Mouse (Mus musculus): ENCODE measurements around the gene Pira2.
"Not testable (repeated sequence)": the region's sequence is repeated elsewhere in the genome, so short reads cannot be mapped to it uniquely, and the experiment has no call there.

The Pira2 gene

DNA sequence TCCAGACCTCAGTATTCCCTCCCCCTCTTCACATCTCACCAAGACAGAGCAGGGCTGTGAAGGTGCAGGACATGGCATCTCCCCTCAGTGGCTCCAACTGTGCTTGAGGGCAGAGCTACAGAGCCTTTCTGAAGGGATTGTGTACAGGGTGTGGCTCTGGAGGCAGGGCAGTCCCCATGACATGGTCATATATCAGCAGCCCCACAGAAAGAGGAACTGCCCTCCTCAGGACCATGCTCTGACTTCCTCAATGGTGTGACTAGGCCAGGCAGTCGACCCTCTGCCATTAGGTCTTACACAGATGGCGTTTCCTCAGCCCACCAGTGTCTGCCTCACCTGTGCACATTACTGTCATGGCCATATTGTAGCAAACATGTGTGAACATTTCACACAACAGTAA lies at the start of gene Pira2:
TSS of gene Pira2 (minus strand) at position 101 of the 400 bp plus-strand sequence.
- DNase-seq (ENCODE audit: low read depth): not testable (repeated sequence)

DNA sequence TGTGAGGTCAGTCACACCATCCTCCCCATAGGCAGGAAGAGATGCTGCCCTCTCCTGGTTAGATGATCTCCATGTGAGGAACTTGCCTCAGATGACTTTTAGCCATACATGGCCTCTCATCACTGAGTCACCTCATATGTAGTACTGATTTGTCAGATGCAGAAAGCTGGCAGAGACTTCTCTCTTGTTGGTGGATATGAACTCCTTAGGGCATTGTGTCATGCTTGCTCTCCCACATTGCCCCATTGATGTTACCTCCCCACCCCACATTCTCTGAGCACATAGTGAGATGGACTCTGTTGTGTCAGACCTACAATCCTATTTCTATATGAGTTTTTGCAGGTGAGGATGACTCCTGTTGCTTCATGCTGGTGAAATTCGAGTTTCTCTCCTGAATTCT lies 30.2 kb upstream of the Pira2 start:
- DNase-seq (ENCODE audit: low read depth): not testable (repeated sequence)

DNA sequence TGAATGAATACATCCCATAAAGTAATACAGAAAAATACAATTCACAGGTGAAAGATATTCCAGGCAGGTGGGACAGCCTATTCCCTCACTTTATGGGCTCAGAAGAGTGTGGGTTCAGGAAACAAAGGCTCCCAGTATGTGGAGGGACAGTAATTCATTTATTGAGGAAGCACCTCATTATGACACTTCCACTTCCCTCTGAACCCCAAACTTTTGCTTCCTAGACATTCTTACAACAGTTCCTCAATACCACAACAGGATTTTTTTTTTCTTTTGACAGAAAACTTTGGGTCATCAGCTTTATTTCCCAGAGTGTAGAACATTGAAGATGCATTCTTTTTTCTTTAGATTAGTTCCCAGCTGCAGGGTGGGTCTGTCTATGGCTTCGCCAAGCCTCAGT lies 7.0 kb downstream of the Pira2 start:
- DNase-seq (ENCODE audit: low read depth): not testable (repeated sequence)

DNA sequence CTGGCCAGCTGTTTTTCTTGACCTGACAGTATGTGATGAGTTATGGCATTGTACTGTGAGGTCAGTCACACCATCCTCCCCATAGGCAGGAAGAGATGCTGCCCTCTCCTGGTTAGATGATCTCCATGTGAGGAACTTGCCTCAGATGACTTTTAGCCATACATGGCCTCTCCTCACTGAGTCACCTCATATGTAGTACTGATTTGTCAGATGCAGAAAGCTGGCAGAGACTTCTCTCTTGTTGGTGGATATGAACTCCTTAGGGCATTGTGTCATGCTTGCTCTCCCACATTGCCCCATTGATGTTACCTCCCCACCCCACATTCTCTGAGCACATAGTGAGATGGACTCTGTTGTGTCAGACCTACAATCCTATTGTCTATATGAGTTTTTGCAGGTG lies 14.2 kb downstream of the Pira2 start:
- not testable (repeated sequence) for DNase-seq (ENCODE audit: low read depth)

DNA sequence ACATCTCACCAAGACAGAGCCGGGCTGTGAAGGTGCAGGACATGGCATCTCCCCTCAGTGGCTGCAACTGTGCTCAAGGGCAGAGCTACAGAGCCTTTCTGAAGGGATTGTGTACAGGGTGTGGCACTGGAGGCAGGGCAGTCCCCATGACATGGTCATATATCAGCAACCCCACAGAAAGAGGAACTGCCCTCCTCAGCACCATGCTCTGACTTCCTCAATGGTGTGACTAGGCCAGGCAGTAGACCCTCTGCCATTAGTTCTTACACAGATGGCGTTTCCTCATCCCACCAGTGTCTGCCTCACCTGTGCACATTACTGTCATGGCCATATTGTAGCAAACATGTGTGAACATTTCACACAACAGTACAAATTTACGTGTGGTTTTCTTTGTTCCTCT lies 19.3 kb downstream of the Pira2 start, which contains the start of gene Gm15448:
TSS of gene Gm15448 (minus strand) at position 89 of the 400 bp plus-strand sequence.
- DNase-seq (ENCODE audit: low read depth): not testable (repeated sequence)

DNA sequence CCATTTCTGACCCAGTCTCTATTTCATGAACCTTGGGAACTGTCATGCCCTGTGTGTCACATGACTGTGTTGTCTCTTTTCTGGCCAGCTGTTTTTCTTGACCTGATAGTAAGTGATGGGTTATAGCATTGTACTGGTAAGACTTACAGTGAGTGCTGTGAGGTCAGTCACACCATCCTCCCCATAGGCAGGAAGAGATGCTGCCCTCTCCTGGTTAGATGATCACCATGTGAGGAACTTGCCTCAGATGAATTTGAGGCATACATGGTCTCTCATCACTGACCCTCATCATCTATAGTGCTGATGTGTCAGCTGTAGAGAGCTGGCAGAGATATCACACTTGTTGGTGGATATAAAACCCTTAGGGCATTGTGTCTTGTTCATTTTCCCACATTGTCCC lies 32.9 kb downstream of the Pira2 start:
- DNase-seq (ENCODE audit: low read depth): not testable (repeated sequence)

DNA sequence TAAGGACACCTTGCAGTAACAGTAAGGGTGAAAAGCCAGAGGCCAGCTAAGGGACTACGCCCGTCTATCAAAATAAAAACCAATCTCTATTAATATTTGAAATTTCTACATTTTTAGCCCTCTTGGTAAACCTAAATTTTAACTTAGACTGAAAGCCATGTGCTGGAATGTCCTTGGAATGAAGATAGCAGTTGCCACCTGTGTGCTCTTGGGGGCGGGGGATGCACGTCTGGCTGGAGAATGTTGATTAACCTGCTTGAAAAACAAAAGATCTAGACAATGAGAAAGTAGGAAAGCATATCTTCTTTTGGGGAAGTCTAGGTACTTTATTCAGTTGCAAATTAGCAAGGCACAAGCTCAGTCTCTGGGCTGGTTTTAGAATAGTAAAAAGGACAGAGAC lies 41.9 kb downstream of the Pira2 start:
- not testable (repeated sequence) for DNase-seq (ENCODE audit: low read depth)

DNA sequence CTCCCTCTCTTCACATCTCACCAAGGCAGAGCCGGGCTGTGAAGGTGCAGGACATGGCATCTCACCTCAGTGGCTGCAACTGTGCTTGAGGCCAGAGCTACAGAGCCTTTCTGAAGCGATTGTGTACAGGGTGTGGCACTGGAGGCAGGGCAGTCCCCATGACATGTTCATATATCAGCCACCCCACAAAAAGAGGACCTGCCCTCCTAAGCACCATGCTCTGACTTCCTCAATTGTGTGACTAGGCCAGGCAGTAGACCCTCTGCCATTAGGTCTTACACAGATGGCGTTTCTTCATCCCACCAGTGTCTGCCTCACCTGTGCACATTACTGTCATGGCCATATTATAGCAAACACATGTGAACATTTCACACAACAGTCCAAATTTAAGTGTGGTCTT lies 44.9 kb downstream of the Pira2 start:
- not testable (repeated sequence) for DNase-seq (ENCODE audit: low read depth)

DNA sequence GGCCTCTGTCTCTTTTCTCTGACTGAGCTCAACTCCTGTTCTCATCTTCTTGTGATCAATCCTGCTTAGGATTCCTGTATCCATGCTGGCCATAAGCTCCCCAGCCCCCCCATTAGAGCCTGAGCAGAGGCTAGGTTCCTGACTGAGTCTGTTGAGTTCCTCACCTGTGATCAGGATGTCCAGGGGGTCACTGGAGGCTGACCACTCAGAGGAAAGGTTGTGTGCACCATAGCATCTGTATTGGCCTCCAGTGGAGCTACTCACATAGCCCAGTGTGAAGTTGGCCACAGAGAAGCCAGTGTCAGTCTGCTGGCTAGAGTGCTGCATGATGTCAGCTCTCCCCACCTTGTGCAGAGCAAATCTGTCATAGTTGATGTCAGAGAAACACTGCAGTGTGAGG lies 48.6 kb downstream of the Pira2 start:
- not testable (repeated sequence) for DNase-seq (ENCODE audit: low read depth)
